Mouse (Mus musculus): ENCODE data around the gene Podnl1. TPM values are rescaled to one million over a fixed set of nuclear protein-coding genes. Genes with fewer than 3 reads are reported as not detected.

The Podnl1 gene
- polyA plus RNA-seq, 2 experiments, result 0.04 TPM; not detected in 1

GRCm38 (mm10) chr8:84147769-84148530 lies 22.2 kb downstream of the Podnl1 start, which contains the start of the genes Cc2d1a and 4930432K21Rik:
Gene Cc2d1a, minus strand, starts transcription at chr8:84147936.
Gene 4930432K21Rik, plus strand, starts transcription at chr8:84148025.
- Histone ChIP-seq H3K4me2 (ENCODE audit: low read depth) (peak within 1 kb of the TSS; percentile 94), H3K4me3 (ENCODE audit: insufficient read depth in 1 of 2, low read depth in 2 of 2, low read length in 2 of 2) (peak within 1 kb of the TSS; percentile 56 to 73), H3K27me3 (ENCODE audit: control insufficient read depth, insufficient read depth, low read length) (no peaks in the 10 kb centered on the region), H3K9me3 (ENCODE audit: control insufficient read depth, low read length) (no peaks in the 10 kb centered on the region), H3K27ac (no peak within 1 kb of the TSS), H3K4me1 (replicated peaks; ENCODE audit: control insufficient read depth in 2 of 2, insufficient read depth in 2 of 2, low read length in 1 of 2) (peaks cover 6 to 11% of the 10 kb centered on the region in 2 experiments), H3K36me3 (replicated peaks; ENCODE audit: control insufficient read depth, insufficient read depth, low read depth) (peaks cover 3% of the 10 kb centered on the region), H3K9ac (replicated peaks) (peak within 1 kb of the TSS; percentile 78)
- ATAC-seq (ENCODE audit: insufficient read depth), result peak; percentile 90
- DNase-seq (ENCODE audit: low read depth in 3 of 3, low spot score in 3 of 3), result peak; percentile 87 to 90 (median 89)
- 16% methylated on average over 49 of the region's 49 CpGs for WGBS (ENCODE audit: insufficient replicate concordance)
- no peak for TF ChIP-seq EP300 (IDR thresholded peaks at IDR 0.05; ENCODE audit: low read depth)
- TF ChIP-seq CTCF (IDR thresholded peaks at IDR 0.05; ENCODE audit: low read depth), result no peak

GRCm38 (mm10) chr8:84148531-84148850 lies 22.7 kb downstream of the Podnl1 start:
- no peak overlapping the region for H3K27ac ChIP-seq
- H3K9ac ChIP-seq (replicated peaks), result no peak overlapping the region
- ATAC-seq (ENCODE audit: insufficient read depth), result no peak
- no peak overlapping the region for H3K4me2 ChIP-seq (ENCODE audit: low read depth)
- 81% methylated on average over 5 of the region's 5 CpGs for WGBS (ENCODE audit: insufficient replicate concordance)
- no peaks in the 10 kb centered on the region; the same call in 1 of the 2 replicates for H3K36me3 ChIP-seq (replicated peaks; ENCODE audit: control insufficient read depth, insufficient read depth, low read depth)
- no peak overlapping the region for H3K4me3 ChIP-seq (ENCODE audit: insufficient read depth in 1 of 2, low read depth in 2 of 2, low read length in 2 of 2)
- no peaks in the 10 kb centered on the region for H3K9me3 ChIP-seq (ENCODE audit: control insufficient read depth, low read length)
- H3K27me3 ChIP-seq (ENCODE audit: control insufficient read depth, insufficient read depth, low read length), result no peaks in the 10 kb centered on the region
- TF ChIP-seq EP300 (IDR thresholded peaks at IDR 0.05; ENCODE audit: low read depth), result no peak
- TF ChIP-seq CTCF (IDR thresholded peaks at IDR 0.05; ENCODE audit: low read depth), result no peak
- peaks cover 6 to 11% of the 10 kb centered on the region in 2 experiments for H3K4me1 ChIP-seq (replicated peaks; ENCODE audit: control insufficient read depth in 2 of 2, insufficient read depth in 2 of 2, low read length in 1 of 2)
- no peak for DNase-seq (ENCODE audit: low read depth in 3 of 3, low spot score in 3 of 3)

DNA sequence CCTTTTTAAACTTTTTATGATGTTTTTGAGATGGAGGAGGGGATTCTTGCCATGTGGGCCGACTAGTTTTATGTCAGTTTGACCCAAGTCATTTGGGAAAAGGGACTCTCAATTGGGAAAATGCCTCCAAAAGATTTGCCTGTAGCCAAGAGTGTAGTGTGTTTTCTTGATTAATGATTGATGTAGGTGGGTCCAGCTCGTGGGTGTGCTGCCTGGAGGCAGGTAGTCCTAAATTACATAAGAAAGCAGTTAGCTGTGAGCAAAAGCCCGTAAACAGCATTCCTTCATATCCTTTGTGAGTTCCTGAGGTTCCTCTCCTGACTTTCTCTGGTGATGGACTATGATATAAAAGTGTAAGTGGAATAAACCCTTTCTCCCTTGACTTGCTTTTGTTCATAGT lies 23.4 kb downstream of the Podnl1 start:
- Histone ChIP-seq H3K9me3 (ENCODE audit: control insufficient read depth, low read length) (no peaks in the 10 kb centered on the region), H3K4me1 (replicated peaks; ENCODE audit: control insufficient read depth in 2 of 2, insufficient read depth in 2 of 2, low read length in 1 of 2) (peaks cover 6 to 11% of the 10 kb centered on the region in 2 experiments), H3K4me2 (ENCODE audit: low read depth) (no peak overlapping the region), H3K9ac (replicated peaks) (no peak overlapping the region), H3K36me3 (replicated peaks; ENCODE audit: control insufficient read depth, insufficient read depth, low read depth) (no peaks in the 10 kb centered on the region), H3K27ac (no peak overlapping the region), H3K27me3 (ENCODE audit: control insufficient read depth, insufficient read depth, low read length) (no peaks in the 10 kb centered on the region), H3K4me3 (ENCODE audit: insufficient read depth in 1 of 2, low read depth in 2 of 2, low read length in 2 of 2) (no peak overlapping the region)
- ATAC-seq (ENCODE audit: insufficient read depth) (no peak), DNase-seq (ENCODE audit: low read depth in 3 of 3, low spot score in 3 of 3) (no peak)
- TF ChIP-seq CTCF (IDR thresholded peaks at IDR 0.05; ENCODE audit: low read depth), result no peak
- no peak for TF ChIP-seq EP300 (IDR thresholded peaks at IDR 0.05; ENCODE audit: low read depth)
- 55% methylated on average over 3 of the region's 3 CpGs for WGBS (ENCODE audit: insufficient replicate concordance)

GRCm38 (mm10) chr8:84157620-84158019 lies 31.8 kb downstream of the Podnl1 start:
- ATAC-seq (ENCODE audit: insufficient read depth), result no peak
- TF ChIP-seq CTCF (IDR thresholded peaks at IDR 0.05; ENCODE audit: low read depth) (no peak), EP300 (IDR thresholded peaks at IDR 0.05; ENCODE audit: low read depth) (no peak)
- 68% methylated on average over 4 of the region's 4 CpGs for WGBS (ENCODE audit: insufficient replicate concordance)

GRCm38 (mm10) chr8:84167696-84168095 lies 41.9 kb downstream of the Podnl1 start:
- WGBS (ENCODE audit: insufficient replicate concordance), result 47% methylated on average over 2 of the region's 2 CpGs
- TF ChIP-seq EP300 (IDR thresholded peaks at IDR 0.05; ENCODE audit: low read depth) (no peak), CTCF (IDR thresholded peaks at IDR 0.05; ENCODE audit: low read depth) (no peak)
- no peaks in the 10 kb centered on the region for H3K36me3 ChIP-seq (replicated peaks; ENCODE audit: control insufficient read depth, insufficient read depth, low read depth)
- no peaks in the 10 kb centered on the region for H3K9me3 ChIP-seq (ENCODE audit: control insufficient read depth, low read length)
- DNase-seq (ENCODE audit: low read depth in 3 of 3, low spot score in 3 of 3) (no peak), ATAC-seq (ENCODE audit: insufficient read depth) (peak; percentile 62; the same call in 1 of the 2 replicates)
- H3K9ac ChIP-seq (replicated peaks), result no peak overlapping the region
- H3K27ac ChIP-seq, result no peak overlapping the region
- no peak overlapping the region for H3K4me3 ChIP-seq (ENCODE audit: insufficient read depth in 1 of 2, low read depth in 2 of 2, low read length in 2 of 2)
- no peaks in the 10 kb centered on the region for H3K27me3 ChIP-seq (ENCODE audit: control insufficient read depth, insufficient read depth, low read length)
- no peak overlapping the region for H3K4me2 ChIP-seq (ENCODE audit: low read depth)
- H3K4me1 ChIP-seq (replicated peaks; ENCODE audit: control insufficient read depth in 2 of 2, insufficient read depth in 2 of 2, low read length in 1 of 2), result no peaks in the 10 kb centered on the region; a peak in 1 of 4 replicates

More at GRCm38 (mm10) chr8:84157620-84158019, 31.8 kb downstream of the Podnl1 start:
- Histone ChIP-seq H3K36me3 (replicated peaks; ENCODE audit: control insufficient read depth, insufficient read depth, low read depth) (no peaks in the 10 kb centered on the region), H3K4me2 (ENCODE audit: low read depth) (no peak overlapping the region), H3K4me3 (ENCODE audit: insufficient read depth in 1 of 2, low read depth in 2 of 2, low read length in 2 of 2) (no peak overlapping the region), H3K27ac (no peak overlapping the region), H3K9ac (replicated peaks) (no peak overlapping the region), H3K4me1 (replicated peaks; ENCODE audit: control insufficient read depth in 2 of 2, insufficient read depth in 2 of 2, low read length in 1 of 2) (no peaks in the 10 kb centered on the region), H3K9me3 (ENCODE audit: control insufficient read depth, low read length) (no peaks in the 10 kb centered on the region), H3K27me3 (ENCODE audit: control insufficient read depth, insufficient read depth, low read length) (no peaks in the 10 kb centered on the region)
- DNase-seq (ENCODE audit: low read depth in 3 of 3, low spot score in 3 of 3), result no peak

All from liver, embryonic 14.5 days (tissue).